Mouse (Mus musculus): ENCODE measurements around the gene Sass6. TPM values are rescaled to one million over a fixed set of nuclear protein-coding genes. Genes with fewer than 3 reads are reported as not detected.

Sass6 gene
- total RNA-seq, 2 experiments from 2014 or later: 9.3 to 10.0 TPM

Other genes with a start within 250 kb of the Sass6 start
- gene Cdc14a, start 170.9 kb upstream of the Sass6 start, total RNA-seq (2021): 1 to 10 TPM; 5.3 to 5.8 TPM
- 10 to 100 TPM; 30.7 to 34.1 TPM for gene Rtca, start 86.8 kb upstream of the Sass6 start, total RNA-seq (2021)
- 10 to 100 TPM; 22.4 to 22.6 TPM for gene Dbt, start 81.9 kb upstream of the Sass6 start, total RNA-seq (2021)
- 10 to 100 TPM; 65.9 to 67.2 TPM for gene Lrrc39, start 32.0 kb upstream of the Sass6 start, total RNA-seq (2021)
- 1 to 10 TPM; 7.1 to 9.0 TPM for gene Trmt13, start 19.6 kb downstream of the Sass6 start, total RNA-seq (2021)
- 10 to 100 TPM; 33.5 to 33.6 TPM for gene Mfsd14a, start 67.7 kb downstream of the Sass6 start, total RNA-seq (2021)
- gene Gm43191, start 86.3 kb downstream of the Sass6 start, total RNA-seq (2021): 1 to 10 TPM in 1 of 2 experiments, not detected in 1; 1.8 TPM
- gene Slc35a3, start 117.8 kb downstream of the Sass6 start, total RNA-seq (2021): 10 to 100 TPM; 23.7 to 25.8 TPM
- 100 to 1,000 TPM; 134 to 148 TPM for gene Agl, start 213.2 kb downstream of the Sass6 start, total RNA-seq (2021)

All from heart, postnatal 4 days (tissue).